Mouse (Mus musculus): ENCODE results near the gene Runx1.

DNA sequence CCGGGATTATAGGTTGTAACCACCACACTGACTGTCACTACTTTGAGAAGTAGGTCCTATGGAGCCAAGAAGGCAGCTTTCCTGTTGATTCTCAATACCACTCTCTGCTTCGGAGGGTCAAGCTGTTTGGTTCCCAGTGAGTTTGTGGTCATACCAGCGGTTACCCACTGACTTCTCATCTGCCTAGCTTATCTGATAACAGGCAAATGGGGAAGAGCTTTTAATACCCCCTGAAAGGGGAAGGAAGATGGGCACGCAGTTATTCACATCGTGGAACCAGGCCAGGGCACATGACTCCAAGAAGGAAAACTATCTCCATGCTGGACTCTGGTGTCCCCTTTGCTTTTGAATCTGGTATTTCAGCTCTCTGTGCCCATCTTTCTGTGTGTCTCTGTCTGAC lies 25.1 kb downstream of the Runx1 start:
- TF ChIP-seq FLI1 (IDR thresholded peaks at IDR 0.05; ENCODE audit: low read length): no peak
- no peak; the same call in 2 of the 3 replicates for TF ChIP-seq GATA1 (IDR thresholded peaks at IDR 0.05; ENCODE audit: borderline replicate concordance, low read length)

All from megakaryocyte, embryonic 14.5 days (primary cell).